Mouse (Mus musculus): ENCODE data around the gene Tns1. TPM values are rescaled to one million over a fixed set of nuclear protein-coding genes. Genes with fewer than 3 reads are reported as not detected.
"Not testable (repeated sequence)": the region's sequence is repeated elsewhere in the genome, so short reads cannot be mapped to it uniquely, and the experiment has no call there.

Tns1 gene
- polyA plus RNA-seq, 1 experiment from 2014 or later: 121 TPM

GRCm38 (mm10) chr1:73904641-73905040 lies 219.6 kb downstream of the Tns1 start:
- Histone ChIP-seq H3K4me1 (replicated peaks) (peaks cover 30% of the 10 kb centered on the region), H3K4me3 (no peak overlapping the region), H3K27ac (no peak overlapping the region), H3K36me3 (peaks cover 4% of the 10 kb centered on the region; the same call in 1 of the 2 replicates), H3K27me3 (no peaks in the 10 kb centered on the region), H3K4me2 (no peak overlapping the region), H3K9ac (no peak overlapping the region), H3K9me3 (replicated peaks) (no peaks in the 10 kb centered on the region)
- 83% methylated on average over 8 of the region's 8 CpGs for WGBS
- no peak for ATAC-seq (replicated peaks; ENCODE audit: insufficient number of reproducible peaks, insufficient read depth, low FRiP score, low read depth)

GRCm38 (mm10) chr1:73903035-73903434 lies 221.2 kb downstream of the Tns1 start:
- no peak overlapping the region for H3K4me3 ChIP-seq
- peaks cover 30% of the 10 kb centered on the region for H3K4me1 ChIP-seq (replicated peaks)
- whole genome bisulfite sequencing: 74% methylated on average over 5 of the region's 5 CpGs
- H3K4me2 ChIP-seq: no peak overlapping the region
- H3K36me3 ChIP-seq: no peaks in the 10 kb centered on the region
- H3K9me3 ChIP-seq (replicated peaks): no peaks in the 10 kb centered on the region
- no peaks in the 10 kb centered on the region for H3K27me3 ChIP-seq
- H3K9ac ChIP-seq: no peak overlapping the region
- no peak overlapping the region for H3K27ac ChIP-seq
- ATAC-seq (replicated peaks; ENCODE audit: insufficient number of reproducible peaks, insufficient read depth, low FRiP score, low read depth): no peak

- no peak overlapping the region for H3K9ac ChIP-seq
- peak overlapping the region; percentile 31 for H3K27ac ChIP-seq
- WGBS: 13% methylated on average over 16 of the region's 16 CpGs
- no peaks in the 10 kb centered on the region for H3K36me3 ChIP-seq
- H3K4me3 ChIP-seq: no peak overlapping the region
- H3K9me3 ChIP-seq (replicated peaks): no peaks in the 10 kb centered on the region
- ATAC-seq (replicated peaks; ENCODE audit: insufficient number of reproducible peaks, insufficient read depth, low FRiP score, low read depth): no peak; the same call in 1 of the 2 replicates
- no peak overlapping the region for H3K4me2 ChIP-seq
- peaks cover 30% of the 10 kb centered on the region for H3K4me1 ChIP-seq (replicated peaks)
- no peaks in the 10 kb centered on the region for H3K27me3 ChIP-seq
Measured at GRCm38 (mm10) chr1:73902171-73902991, 221.9 kb downstream of the Tns1 start.

GRCm38 (mm10) chr1:73901496-73901899 lies 222.8 kb downstream of the Tns1 start:
- Histone ChIP-seq H3K27me3 (no peaks in the 10 kb centered on the region), H3K4me3 (no peak overlapping the region), H3K9me3 (replicated peaks) (no peaks in the 10 kb centered on the region), H3K4me2 (no peak overlapping the region), H3K4me1 (replicated peaks) (peaks cover 26% of the 10 kb centered on the region), H3K36me3 (no peaks in the 10 kb centered on the region), H3K27ac (no peak overlapping the region), H3K9ac (no peak overlapping the region)
- ATAC-seq (replicated peaks; ENCODE audit: insufficient number of reproducible peaks, insufficient read depth, low FRiP score, low read depth): no peak
- WGBS: 9% methylated on average over 3 of the region's 3 CpGs

- not testable (repeated sequence) for H3K9ac ChIP-seq; H3K4me1 ChIP-seq (replicated peaks); H3K27ac ChIP-seq; H3K9me3 ChIP-seq (replicated peaks); H3K4me3 ChIP-seq; H3K27me3 ChIP-seq; H3K4me2 ChIP-seq; ATAC-seq (replicated peaks; ENCODE audit: insufficient number of reproducible peaks, insufficient read depth, low FRiP score, low read depth)
- peaks cover 13% of the 10 kb centered on the region; the same call in 1 of the 2 replicates for H3K36me3 ChIP-seq
- WGBS: 90% methylated on average over 6 of the region's 6 CpGs
Measured at GRCm38 (mm10) chr1:73895451-73895850, 228.8 kb downstream of the Tns1 start.

- no peaks in the 10 kb centered on the region for H3K4me1 ChIP-seq (replicated peaks)
- H3K36me3 ChIP-seq: no peaks in the 10 kb centered on the region
- H3K27ac ChIP-seq: no peak overlapping the region
- ATAC-seq (replicated peaks; ENCODE audit: insufficient number of reproducible peaks, insufficient read depth, low FRiP score, low read depth): no peak
- no peaks in the 10 kb centered on the region for H3K27me3 ChIP-seq
- no peak overlapping the region for H3K4me2 ChIP-seq
- H3K9me3 ChIP-seq (replicated peaks): no peaks in the 10 kb centered on the region
- H3K4me3 ChIP-seq: no peak overlapping the region
- H3K9ac ChIP-seq: no peak overlapping the region
Measured at GRCm38 (mm10) chr1:73880731-73881130, 243.5 kb downstream of the Tns1 start.

GRCm38 (mm10) chr1:73875676-73876218 lies 248.5 kb downstream of the Tns1 start:
- no peak overlapping the region for H3K9ac ChIP-seq
- H3K4me2 ChIP-seq: no peak overlapping the region
- no peaks in the 10 kb centered on the region for H3K36me3 ChIP-seq
- WGBS: 13% methylated on average over 1 of the region's 1 CpGs
- H3K27me3 ChIP-seq: no peaks in the 10 kb centered on the region
- ATAC-seq (replicated peaks; ENCODE audit: insufficient number of reproducible peaks, insufficient read depth, low FRiP score, low read depth): no peak
- no peak overlapping the region for H3K4me3 ChIP-seq
- no peaks in the 10 kb centered on the region for H3K4me1 ChIP-seq (replicated peaks)
- H3K27ac ChIP-seq: no peak overlapping the region
- no peaks in the 10 kb centered on the region for H3K9me3 ChIP-seq (replicated peaks)

GRCm38 (mm10) chr1:73864314-73864713 lies 259.9 kb downstream of the Tns1 start:
- no peaks in the 10 kb centered on the region for H3K9me3 ChIP-seq (replicated peaks)
- H3K4me1 ChIP-seq (replicated peaks): peaks cover 10% of the 10 kb centered on the region
- H3K9ac ChIP-seq: no peak overlapping the region
- no peaks in the 10 kb centered on the region for H3K36me3 ChIP-seq
- H3K4me3 ChIP-seq: no peak overlapping the region
- ATAC-seq (replicated peaks; ENCODE audit: insufficient number of reproducible peaks, insufficient read depth, low FRiP score, low read depth): no peak
- H3K27ac ChIP-seq: no peak overlapping the region
- H3K27me3 ChIP-seq: no peaks in the 10 kb centered on the region
- H3K4me2 ChIP-seq: no peak overlapping the region
- WGBS: 63% methylated on average over 3 of the region's 3 CpGs

GRCm38 (mm10) chr1:73863074-73863431 lies 261.2 kb downstream of the Tns1 start:
- Histone ChIP-seq H3K4me2 (peak overlapping the region; percentile 55), H3K27ac (peak overlapping the region; percentile 17; the same call in 1 of the 2 replicates), H3K4me3 (peak overlapping the region; percentile 22), H3K36me3 (no peaks in the 10 kb centered on the region), H3K9me3 (replicated peaks) (no peaks in the 10 kb centered on the region), H3K4me1 (replicated peaks) (peaks cover 10% of the 10 kb centered on the region), H3K27me3 (no peaks in the 10 kb centered on the region), H3K9ac (peak overlapping the region; percentile 45; the same call in 1 of the 2 replicates)
- ATAC-seq (replicated peaks; ENCODE audit: insufficient number of reproducible peaks, insufficient read depth, low FRiP score, low read depth): peak; percentile 24
- 27% methylated on average over 11 of the region's 11 CpGs for WGBS

GRCm38 (mm10) chr1:73862323-73863073 lies 261.8 kb downstream of the Tns1 start:
- H3K36me3 ChIP-seq: no peaks in the 10 kb centered on the region
- 8% methylated on average over 15 of the region's 15 CpGs for WGBS
- no peaks in the 10 kb centered on the region for H3K27me3 ChIP-seq
- H3K9ac ChIP-seq: peak overlapping the region; percentile 45
- H3K4me2 ChIP-seq: peak overlapping the region; percentile 55
- H3K4me3 ChIP-seq: peak overlapping the region; percentile 22
- peak overlapping the region; percentile 77 for H3K27ac ChIP-seq
- no peaks in the 10 kb centered on the region for H3K9me3 ChIP-seq (replicated peaks)
- H3K4me1 ChIP-seq (replicated peaks): peaks cover 10% of the 10 kb centered on the region
- peak; percentile 98 for ATAC-seq (replicated peaks; ENCODE audit: insufficient number of reproducible peaks, insufficient read depth, low FRiP score, low read depth)

- Histone ChIP-seq H3K27ac (no peak overlapping the region), H3K27me3 (no peaks in the 10 kb centered on the region), H3K4me3 (no peak overlapping the region), H3K9ac (no peak overlapping the region), H3K4me2 (no peak overlapping the region), H3K4me1 (replicated peaks) (peaks cover 10% of the 10 kb centered on the region), H3K36me3 (no peaks in the 10 kb centered on the region), H3K9me3 (replicated peaks) (no peaks in the 10 kb centered on the region)
- 78% methylated on average over 3 of the region's 3 CpGs for WGBS
- no peak for ATAC-seq (replicated peaks; ENCODE audit: insufficient number of reproducible peaks, insufficient read depth, low FRiP score, low read depth)
Measured at GRCm38 (mm10) chr1:73860421-73860820, 263.8 kb downstream of the Tns1 start.

All from heart, embryonic 15.5 days (tissue).